Mouse (Mus musculus): ENCODE data around the gene Lgalsl.

Gene Lgalsl

GRCm38 (mm10) chr11:20830686-20831505, at the start of gene Lgalsl:
TSS of gene Lgalsl (minus strand) at chr11:20831056.
- DNase-seq (ENCODE audit: extremely low read depth, low read depth): peak; percentile 4

DNA sequence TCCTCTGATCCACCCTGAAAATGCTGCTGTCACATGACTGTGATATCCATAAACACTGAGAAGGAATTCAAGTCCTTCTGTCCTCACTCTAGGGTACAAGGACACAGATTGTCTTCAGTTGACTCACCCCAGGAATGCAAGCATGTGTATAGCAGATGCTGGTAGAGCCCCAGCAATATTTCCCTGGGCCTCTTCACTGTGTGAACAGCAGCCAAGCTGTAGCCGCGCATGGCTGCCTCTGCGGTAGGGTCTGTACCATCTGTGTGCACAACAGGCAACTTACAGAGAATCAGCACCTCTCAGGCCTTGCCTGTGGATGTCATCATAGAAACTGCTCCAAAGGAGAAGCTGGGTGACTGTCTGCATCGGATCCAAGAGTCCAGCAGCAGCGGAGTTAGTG, 47.8 kb upstream of the Lgalsl start:
- no peak for DNase-seq (ENCODE audit: extremely low read depth, low read depth)

DNA sequence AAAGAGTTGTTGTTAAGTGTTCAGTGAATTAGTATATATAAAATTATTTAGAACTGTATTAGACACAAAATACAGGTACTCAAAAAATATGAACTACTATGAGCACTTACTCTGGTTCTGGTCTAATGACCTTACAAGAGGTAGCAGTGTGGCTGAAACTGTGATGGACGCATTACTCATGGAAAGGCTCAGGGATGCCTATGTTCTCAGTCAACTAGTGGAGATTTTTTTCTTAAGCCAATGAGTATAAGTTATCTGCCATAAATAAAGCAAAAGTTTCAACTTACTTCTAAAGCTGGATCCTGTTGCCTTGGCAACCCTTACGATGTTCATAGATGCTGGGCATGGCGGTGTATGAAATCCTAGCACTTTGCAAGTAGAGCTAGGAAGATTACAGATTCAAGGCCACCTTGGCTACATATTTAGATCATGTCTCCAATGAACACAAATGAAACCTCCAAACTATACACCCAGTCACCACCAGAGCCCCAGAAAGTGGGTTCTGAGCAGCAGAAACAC, 46.8 kb upstream of the Lgalsl start:
- DNase-seq (ENCODE audit: extremely low read depth, low read depth): no peak

GRCm38 (mm10) chr11:20873386-20873785, 42.5 kb upstream of the Lgalsl start:
- no peak for DNase-seq (ENCODE audit: extremely low read depth, low read depth)

- no peak for DNase-seq (ENCODE audit: extremely low read depth, low read depth)
These were observed 42.1 kb upstream of the Lgalsl start for GRCm38 (mm10) chr11:20872911-20873310.

DNA sequence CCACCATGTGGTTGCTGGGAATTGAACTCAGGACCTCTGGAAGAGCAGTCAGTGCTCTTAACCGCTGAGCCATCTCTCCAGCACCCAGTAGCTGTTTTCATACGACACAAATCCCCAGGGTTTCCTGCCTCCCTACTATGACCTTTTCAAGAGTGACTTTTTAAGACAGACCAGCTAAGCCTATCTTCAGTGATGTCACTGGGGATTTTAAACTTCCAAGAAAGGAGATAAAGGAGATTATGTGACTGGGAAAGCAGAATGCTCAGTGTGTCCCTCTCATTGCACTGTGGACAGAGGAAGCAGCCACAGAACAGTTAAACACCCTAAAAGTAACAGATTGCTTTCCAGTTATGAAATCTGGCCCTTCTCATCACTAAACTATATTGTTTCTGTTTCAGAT, 41.6 kb upstream of the Lgalsl start:
- no peak for DNase-seq (ENCODE audit: extremely low read depth, low read depth)

DNA sequence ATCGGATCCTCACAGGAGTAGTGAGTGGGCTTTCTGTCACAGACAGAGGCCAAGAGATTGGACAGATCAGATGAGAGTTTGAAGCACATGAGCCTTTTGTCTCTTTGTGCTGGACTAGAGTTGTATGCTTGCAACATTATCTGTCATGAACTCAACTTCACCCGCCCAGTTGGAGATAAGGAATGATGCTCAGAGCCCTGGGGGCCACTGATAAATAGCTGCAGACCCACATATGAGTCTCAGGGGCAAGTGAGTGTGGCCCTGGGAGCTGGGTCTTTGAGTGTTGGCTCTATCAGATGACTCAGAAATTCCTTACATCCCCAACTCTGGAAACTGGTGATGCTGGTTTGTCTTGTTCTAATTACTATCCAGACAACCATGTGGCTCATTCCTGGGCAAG, 39.1 kb upstream of the Lgalsl start:
- DNase-seq (ENCODE audit: extremely low read depth, low read depth): peak; percentile 22

DNA sequence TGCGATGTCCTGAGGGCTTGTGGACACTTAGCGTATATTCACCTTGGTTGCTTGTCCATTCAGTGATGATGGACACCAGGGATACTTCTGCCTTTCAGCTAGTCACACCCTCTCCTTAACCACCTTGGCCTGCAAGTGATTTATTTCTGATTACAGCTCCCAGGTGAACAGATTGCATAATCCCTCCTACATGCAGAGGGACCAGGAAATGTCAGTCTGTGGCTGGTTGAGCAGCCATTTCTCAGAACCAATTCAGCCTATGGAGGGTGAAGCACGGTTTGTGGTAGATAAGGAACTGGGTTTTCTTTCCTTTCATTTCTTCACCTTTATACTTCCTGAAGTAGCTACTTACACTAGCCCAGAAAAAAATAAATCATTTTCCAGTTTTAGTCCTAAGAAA, 34.6 kb upstream of the Lgalsl start:
- DNase-seq (ENCODE audit: extremely low read depth, low read depth): no peak

GRCm38 (mm10) chr11:20864647-20865046, 33.8 kb upstream of the Lgalsl start:
- DNase-seq (ENCODE audit: extremely low read depth, low read depth): no peak

GRCm38 (mm10) chr11:20862101-20862500, 31.2 kb upstream of the Lgalsl start:
- DNase-seq (ENCODE audit: extremely low read depth, low read depth): no peak

DNA sequence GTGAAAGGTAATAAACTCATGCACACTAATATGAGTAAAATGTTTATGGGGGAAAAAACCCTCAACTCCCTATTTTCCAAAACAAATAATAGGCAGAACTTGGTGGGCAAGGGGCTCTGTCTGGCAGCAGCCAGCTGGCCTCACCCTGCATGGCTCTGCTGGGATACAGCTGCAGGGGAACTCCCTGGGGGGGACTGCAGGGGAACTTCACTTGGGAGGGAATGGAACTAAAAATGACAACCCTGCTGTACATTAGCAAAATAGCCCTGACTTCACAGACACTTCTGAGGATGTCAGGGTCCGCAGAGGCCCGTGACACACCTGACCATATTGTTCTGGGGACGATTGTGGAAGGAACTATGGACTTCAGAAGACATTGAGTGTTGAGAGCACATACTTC, 29.5 kb upstream of the Lgalsl start:
- no peak for DNase-seq (ENCODE audit: extremely low read depth, low read depth)

GRCm38 (mm10) chr11:20859858-20860257, 29.0 kb upstream of the Lgalsl start:
- no peak for DNase-seq (ENCODE audit: extremely low read depth, low read depth)

DNA sequence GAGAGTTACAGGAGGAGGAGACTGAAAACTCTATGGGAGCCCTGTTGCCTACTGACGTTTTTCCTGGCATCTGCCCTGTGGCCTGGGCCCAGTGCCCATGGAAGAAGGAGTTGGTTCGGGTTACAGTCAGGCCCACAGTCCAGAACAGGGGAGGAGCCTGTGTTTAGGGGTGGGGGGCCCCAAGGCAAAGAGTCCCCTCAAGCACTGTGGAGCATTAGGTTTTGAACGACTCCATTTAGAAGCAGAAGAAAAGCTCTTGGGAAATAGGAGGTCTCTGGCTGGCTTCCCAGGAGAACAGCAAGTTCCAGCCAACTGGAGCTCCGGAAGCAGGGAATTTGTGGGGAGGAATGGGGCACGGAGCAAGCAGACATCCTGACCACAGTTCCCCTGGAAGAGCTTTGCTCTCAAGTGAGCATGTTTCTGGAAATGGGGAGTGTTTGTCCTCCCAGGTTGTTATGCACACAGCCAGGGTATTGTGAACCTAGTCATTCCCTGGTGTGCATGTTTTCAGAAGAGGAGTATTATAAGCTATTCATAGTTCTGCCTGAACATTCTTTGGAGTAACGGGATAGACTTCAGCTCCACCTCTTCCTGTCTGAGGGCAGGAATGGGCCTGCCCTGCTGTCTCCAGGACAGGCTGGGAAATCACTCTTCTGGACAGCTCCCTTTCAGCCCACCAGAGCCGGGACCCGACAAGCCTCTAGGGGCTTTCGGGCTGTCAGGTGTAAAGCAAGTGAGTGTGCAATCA, 28.2 kb upstream of the Lgalsl start:
- DNase-seq (ENCODE audit: extremely low read depth, low read depth): no peak

GRCm38 (mm10) chr11:20857921-20858320, 27.1 kb upstream of the Lgalsl start:
- DNase-seq (ENCODE audit: extremely low read depth, low read depth): no peak

GRCm38 (mm10) chr11:20854032-20854741, 23.3 kb upstream of the Lgalsl start:
- no peak for DNase-seq (ENCODE audit: extremely low read depth, low read depth)

- DNase-seq (ENCODE audit: extremely low read depth, low read depth): no peak
These were observed 19.3 kb upstream of the Lgalsl start for GRCm38 (mm10) chr11:20850196-20850595.

DNA sequence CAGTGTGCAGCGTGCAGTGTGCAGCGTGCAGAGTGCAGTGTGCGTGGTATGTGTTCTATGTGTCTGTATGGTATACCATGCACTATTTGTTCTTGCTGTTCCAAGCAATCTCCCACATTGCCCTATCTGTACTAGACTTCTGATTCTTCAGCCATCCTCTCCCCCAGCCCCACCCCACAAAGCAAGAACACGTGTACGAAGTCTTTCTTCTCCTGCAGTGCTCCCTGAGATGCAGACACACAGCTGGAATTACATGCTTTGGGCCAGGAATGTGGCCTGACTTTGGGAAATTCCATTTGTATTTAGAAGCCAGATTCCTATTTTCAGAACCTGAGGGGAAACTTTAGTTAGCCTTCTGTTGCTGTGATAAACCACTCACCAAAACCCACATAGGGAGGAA, 18.5 kb upstream of the Lgalsl start:
- no peak for DNase-seq (ENCODE audit: extremely low read depth, low read depth)

GRCm38 (mm10) chr11:20837366-20837765, 6.5 kb upstream of the Lgalsl start:
- no peak for DNase-seq (ENCODE audit: extremely low read depth, low read depth)

GRCm38 (mm10) chr11:20831600-20832137, 813 bp upstream of the Lgalsl start:
- no peak for DNase-seq (ENCODE audit: extremely low read depth, low read depth)

DNA sequence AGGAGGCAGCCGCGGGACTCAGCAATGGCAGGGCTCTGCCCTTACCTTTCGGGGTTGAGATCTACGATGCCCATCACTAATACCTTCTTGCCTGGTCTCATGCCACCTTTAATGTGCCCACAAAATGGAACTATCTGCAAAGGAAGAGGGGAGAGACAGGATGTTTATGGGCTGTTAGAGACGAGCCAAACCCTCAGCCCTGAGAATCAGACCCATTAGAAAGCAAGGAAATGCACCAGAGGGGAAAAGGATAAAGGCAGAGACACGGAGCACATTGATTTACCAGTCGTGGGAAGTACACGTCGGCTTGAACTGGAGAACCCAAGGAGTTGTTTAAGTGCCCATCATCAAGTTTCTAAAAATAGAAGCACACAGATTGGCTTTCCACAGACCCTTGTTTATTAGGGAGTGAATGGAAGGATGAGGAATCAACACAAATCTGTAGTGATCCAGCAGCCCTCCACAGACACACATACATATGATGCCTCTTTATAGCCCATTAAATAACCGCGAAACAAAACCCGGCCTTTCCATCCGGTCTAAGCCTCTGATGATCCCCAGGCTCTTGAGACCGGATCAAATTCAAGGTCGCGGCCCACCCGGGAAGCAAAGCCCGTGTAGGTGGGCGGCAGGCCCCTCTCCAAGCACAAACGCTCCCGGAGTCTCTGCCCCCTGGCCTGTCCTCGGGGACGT, 717 bp downstream of the Lgalsl start:
- DNase-seq (ENCODE audit: extremely low read depth, low read depth): peak; percentile 12
